Mouse (Mus musculus): Measurements from ENCODE around the gene Usp21.

DNA sequence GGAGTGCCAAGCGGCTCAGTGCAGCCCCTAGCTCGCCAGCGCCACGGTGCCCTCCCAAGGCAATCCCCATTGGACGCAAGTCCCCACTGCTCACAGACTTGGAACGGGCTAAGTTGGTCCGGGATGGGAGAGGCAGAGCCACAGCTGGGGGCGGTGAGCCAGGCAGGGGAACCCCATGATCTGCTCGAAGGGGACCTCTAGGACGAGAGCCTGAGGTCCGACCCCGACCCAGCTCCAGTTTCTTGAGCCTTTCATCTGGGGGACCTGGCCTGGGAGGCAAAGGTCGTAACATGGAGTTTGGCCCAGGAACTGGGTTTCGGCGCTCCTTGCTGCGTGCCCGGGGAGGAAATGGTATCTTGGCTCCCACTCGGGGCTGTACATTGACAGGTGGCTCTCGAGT is 1.3 kb downstream of the Usp21 start:
- TF ChIP-seq CTCF (IDR thresholded peaks at IDR 0.05; ENCODE audit: low read depth), result no peak
- TF ChIP-seq EP300 (IDR thresholded peaks at IDR 0.05; ENCODE audit: low read depth), result no peak
